Mouse (Mus musculus) small intestine, adult 2 months (tissue): ENCODE measurements around the gene Prkab1.

Experiments used
- CTCF ChIP-seq: fragments of 200-500 bp; IDR thresholded peaks from 2 replicates; pipeline ENCODE4 v1.5.1; 2012; ENCODE audit warnings: low read depth, mild to moderate bottlenecking, control low read depth, inconsistent platforms, low read length, moderate library complexity, mixed read lengths; ENCODE audit not compliant: insufficient replicate concordance, insufficient read length; ENCODE audit errors: extremely low read depth
- POLR2A ChIP-seq: fragments of 200-500 bp; IDR thresholded peaks from 2 replicates; pipeline ENCODE4 v1.6.1; 2012; ENCODE audit warnings: low read depth, mild to moderate bottlenecking, control low read depth, inconsistent platforms, low read length, moderate library complexity

GRCm38 (mm10) chr5:115982671-115983373 is 41.5 kb downstream of the Prkab1 start:
- no peak for TF ChIP-seq POLR2A
- no peak for TF ChIP-seq CTCF
